Mouse (Mus musculus) left cerebral cortex, postnatal 4 days (tissue): Measurements from ENCODE around the gene Col6a6. TPM values are rescaled to one million over a fixed set of nuclear protein-coding genes. Genes with fewer than 3 reads are reported as not detected.

Experiments
- DNase-seq: peaks from one replicate; pipeline ENCODE4 v3.0.0-alpha.2; 2022
- intact Hi-C: fragments of 180-260 bp; cut with DNase I; formaldehyde crosslinking; loops from one replicate; pipeline ENCODE4 v1.15.1; 2025
- total RNA-seq, 2 experiments: library from RNA; stranded (reverse); gene quantifications; 2 replicates each; pipeline ENCODE4 v1.2.3; 2021

Col6a6 gene
- total RNA-seq, 2 experiments from 2014 or later = 0.22 to 0.42 TPM

DNA sequence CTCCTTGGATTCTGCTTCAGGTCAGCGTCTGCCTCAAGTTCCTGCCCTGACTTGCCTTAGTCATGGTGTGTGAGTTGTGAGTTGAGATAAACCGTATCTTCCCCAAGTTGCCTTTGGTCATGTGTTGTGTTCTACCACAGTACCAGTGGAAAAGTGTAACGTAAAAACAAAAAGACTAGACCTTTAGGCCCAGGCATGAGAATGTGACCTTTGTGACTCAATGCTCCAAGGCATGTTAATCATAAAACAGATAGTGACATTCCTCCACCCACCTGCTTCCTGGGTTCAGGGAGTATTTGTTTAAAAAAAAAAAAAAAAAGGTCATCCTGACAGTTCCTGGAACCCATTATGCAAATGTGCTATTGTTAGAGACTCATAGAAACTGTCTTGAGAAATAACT, 82.1 kb downstream of the Col6a6 start:
- intact Hi-C loops = no loop called here
- DNase-seq = no peak

DNA sequence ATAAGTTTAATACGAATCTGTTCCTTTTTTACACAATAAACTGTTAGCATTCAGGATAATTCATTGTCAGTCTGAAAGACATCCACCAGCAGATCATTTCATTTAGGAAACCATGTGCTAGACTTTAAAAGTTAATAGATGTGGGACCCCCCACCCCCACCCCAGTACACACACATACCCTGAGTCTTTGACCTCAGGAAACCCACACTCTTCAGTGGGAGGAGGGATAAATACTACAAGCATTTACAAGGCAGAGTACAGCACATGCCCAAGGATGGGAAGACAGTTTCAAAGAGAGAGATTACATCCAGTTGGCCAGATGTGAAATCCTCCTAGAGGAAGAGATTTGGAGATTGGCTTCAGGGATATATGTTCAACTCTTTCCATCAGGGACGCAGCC, 87.5 kb downstream of the Col6a6 start:
- DNase-seq = no peak
- intact Hi-C loops = no loop called here

DNA sequence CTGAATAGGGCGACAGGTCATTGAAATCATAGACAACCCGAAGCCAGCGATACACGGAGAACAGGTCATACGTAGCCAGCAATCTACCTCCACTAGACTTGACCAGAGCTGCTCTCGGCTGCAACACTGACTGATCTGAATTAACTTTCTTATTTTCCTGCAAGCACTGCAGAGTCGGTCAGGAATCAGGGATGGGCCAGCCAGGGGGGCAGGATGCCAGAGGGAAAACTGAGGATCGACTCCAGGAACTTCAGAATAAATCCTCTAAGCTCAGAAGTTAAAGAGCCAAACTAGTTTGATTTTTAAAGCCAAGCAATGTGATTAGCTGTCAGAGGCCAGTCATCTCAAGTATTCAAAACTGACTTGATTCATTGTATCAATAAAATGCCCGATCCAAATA, 88.5 kb downstream of the Col6a6 start:
- intact Hi-C loops = no loop called here
- DNase-seq = no peak

DNA sequence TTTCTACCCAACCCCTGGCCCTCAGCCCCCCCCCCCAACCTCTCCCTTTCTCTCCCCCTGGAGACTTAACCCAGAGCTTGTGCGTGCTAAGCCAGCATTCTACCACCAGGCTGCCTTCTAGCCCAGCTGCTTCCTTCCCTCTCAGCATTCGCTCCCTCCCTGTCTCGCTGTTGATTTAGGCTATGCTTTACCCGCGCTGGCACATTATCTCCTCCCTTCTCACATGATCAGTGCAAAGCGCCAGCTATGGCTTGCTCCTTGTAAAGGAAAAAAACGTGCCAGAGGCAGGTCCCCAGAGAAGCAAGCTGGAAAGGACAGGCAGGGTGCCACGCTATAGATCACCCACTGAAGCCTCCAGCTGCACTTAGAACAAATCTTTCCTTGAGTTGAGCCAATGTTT, 90.5 kb downstream of the Col6a6 start:
- intact Hi-C loops = no loop called here
- DNase-seq = no peak

DNA sequence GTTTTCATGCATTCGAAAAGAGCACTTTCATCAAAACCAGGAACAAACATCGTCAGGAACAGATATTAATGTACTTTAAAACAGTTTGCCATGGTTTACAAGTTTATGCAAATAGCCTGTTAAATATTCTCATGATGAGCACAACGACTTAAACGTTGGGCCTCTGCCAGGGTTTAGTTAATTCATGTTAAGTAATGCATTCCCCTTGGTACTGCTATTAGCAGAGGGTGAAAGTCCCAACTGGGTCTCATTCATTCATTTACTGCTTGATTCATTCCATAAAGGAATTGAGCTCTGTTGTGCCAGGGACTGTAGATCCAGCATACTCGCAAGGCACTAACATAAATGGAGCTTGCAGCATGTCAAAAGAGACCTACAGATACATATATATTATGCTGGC, 92.8 kb downstream of the Col6a6 start:
- DNase-seq = no peak
- intact Hi-C loops = no loop called here

DNA sequence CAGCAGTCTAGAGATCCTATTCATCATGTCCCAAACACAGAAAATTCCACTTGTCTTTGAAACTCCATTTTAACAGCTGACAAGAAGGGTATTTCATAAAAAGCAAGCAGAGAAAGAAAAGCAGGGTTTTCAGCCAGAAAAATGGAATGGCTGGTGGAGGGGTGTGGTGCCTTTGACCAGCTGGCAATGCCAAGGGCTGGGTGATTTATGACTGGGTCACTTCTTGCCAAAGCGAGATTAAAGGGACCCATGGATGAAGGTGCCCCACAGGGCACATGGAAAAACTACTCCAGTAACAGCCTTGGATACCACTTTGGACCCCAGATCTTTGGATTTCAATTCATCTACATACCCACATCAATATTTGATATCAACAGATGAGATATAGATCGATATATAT, 93.3 kb downstream of the Col6a6 start:
- intact Hi-C loops = no loop called here
- DNase-seq = no peak

DNA sequence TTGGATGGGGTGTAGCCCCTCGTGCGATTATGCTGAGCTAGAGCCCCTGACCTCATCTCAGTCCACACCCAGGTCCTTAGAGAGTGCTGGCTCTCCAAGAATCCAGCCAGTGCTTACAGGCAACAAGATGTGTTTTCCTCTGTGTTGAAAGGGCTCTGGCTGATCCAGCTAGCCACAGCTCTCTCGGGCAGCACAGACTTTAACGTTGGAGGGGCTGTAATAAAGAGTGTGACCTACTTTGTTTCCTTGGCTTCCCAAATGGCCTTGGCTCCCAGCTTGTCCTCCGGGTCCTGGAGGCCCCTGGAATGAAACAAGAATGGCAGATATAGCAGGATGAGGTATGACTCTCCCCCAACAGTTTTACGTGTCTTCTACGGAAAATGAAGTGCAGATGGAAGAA, 96.0 kb downstream of the Col6a6 start:
- no peak for DNase-seq

DNA sequence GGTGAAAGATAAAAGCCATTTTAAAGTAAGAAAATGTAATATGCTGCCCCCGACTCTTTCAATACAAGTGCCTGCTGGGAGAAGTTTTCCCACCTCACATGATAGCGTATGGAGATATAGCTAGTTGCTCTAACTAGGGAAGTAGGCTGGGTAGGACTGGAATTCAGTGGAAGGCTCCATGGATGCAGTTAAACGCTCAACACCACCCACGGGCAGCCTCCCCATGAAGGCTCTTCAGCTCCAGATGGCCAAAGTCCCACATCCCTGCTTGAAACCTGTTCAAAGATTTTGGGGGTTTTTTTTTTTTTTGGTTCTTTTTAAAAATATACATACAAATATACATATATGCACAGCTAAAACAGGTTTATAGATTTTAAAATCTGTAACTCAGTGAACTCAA, 107.5 kb downstream of the Col6a6 start:
- intact Hi-C loops = no loop called here

More for the DNA sequence above, 96.0 kb downstream of the Col6a6 start:
- intact Hi-C loops = no loop called here

DNA sequence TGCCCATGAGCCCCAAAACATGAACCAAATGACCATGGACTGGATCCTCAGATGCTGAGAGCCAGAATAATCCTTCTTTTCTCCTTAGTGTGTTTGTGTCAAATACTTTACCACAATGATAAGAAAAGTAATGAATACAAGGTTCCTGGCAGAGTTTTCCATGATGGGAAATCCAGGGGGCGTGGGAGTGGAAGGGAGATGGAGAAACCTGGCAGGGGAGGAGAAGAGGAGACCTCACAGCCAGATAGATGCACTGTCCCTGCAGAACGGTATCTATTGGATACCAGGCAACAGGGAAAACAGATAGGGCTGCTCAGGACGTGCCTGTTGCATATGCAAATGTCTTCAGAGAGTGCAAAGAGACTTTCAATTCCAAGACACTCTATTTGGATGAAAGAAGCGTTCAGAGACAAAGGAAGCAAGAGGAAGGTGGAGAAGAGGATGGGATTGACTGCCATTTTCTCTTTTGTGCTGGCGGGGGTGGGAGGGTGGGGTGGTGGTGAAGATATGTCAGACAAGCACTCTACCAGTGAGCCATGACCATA, 108.0 kb downstream of the Col6a6 start:
- no peak for DNase-seq
- intact Hi-C loops = no loop called here

More for the DNA sequence above, 107.5 kb downstream of the Col6a6 start:
- no peak for DNase-seq

DNA sequence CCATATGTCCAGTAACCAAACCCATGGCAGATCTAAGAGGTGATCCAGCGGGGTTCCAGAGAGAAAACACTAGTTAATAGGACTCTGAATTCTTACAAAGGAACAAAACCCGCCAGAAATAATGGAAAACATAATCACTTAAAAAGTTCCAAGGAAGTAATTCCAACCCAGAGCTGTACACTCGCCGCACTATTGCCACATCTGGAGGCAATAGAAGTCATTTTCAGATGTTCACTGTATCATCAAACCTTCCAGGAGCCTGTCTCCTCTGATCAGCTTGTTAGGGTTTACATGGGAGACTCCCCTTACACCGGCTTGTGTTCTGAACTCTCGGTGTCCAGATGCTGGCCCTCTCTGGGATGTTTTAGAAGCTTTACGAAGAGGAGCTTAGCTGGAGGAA, 108.6 kb downstream of the Col6a6 start:
- intact Hi-C loops = no loop called here
- no peak for DNase-seq

DNA sequence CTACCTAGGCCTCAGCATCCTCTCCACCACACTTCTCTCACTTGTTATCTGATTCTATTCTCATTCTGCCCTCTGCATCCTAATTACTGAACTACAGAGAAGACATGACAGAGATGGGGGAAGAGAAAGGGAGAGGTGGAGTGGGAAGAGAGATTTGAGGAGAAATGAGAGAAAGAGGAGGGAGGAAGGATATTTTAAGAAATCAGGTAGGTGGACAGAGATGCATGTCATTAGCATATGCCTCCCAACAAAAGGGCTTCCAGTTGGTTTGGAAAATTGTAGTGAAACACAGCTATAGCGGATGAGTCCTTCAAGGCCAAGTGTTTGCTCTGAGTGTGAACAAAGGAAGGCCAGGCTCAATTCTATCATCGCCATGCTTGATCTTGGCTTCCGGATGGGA, 115.9 kb downstream of the Col6a6 start:
- DNase-seq = no peak
- intact Hi-C loops = no loop called here

DNA sequence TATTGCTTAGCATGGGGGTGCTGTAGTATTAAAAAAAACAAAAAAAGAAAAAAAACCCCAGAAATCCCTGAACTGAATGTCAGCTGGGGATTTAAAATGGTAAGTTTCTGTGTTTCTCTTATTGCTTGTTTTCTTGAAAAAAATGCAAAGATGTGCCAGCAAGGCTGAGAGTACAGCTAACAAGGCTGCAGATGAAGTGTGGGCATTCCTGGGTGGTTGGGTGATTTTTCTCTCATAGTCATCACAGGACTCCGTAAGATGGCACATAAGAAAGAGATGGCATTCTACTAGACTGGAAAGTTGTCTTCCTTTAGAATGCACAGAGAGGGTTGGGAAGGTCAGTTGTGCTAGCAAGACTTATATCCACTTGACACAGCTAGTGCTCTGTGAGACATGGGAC, 122.9 kb downstream of the Col6a6 start:
- no peak for DNase-seq
- intact Hi-C loops = no loop called here

DNA sequence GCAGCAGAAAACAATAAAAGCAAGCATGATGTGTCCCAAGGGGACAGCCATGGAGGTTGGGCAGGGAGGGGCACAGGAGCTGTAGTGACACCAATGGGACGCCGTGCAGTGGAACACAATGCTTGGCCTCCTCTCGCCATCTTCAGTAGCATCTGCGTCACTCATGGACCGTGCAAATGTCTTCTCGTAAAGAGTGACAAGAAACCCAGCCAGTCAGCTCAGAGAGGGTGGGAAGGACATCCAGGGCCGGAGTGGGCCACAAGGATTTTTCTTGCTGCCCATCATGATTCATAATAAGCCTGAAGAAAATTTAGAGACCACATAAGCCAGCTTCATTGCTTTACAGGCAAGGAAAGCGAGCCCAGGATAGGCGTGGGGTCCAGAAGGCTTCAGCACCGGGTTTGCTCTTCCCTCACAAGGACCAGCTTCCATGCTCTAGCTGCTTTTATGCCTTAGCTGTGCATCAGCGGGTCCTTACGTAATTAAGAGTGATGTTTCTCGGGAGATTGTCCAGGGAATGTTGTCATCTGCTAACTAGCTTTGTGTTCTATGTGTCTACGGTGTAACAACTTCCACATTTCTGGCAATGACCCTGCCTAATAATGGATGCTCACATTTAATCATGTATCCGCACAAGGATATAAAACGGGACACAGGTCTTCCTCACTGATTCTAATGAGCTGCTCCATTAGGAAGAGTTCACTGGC, 123.6 kb downstream of the Col6a6 start:
- intact Hi-C loops = no loop called here
- DNase-seq = peak; percentile 17

DNA sequence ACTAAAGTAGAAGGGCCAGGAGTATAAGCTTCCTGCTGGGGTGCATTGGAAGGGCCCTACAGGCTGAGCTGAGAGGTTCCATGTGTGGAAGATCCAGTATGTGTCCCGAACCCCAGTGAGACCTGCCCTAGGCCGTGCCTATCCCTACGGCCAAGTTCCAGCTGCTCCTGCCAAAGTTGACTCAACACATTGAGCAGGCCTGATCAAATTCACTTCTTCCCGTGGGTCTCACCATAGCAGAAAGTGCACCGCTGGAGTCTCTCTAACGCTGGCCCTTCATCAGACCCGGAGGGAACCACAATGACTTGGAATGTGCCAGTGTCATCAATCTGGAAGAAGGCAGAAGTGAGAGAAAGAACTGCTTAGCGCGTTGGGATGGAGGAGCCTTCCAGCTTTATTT, 126.0 kb downstream of the Col6a6 start:
- no peak for DNase-seq
- intact Hi-C loops = no loop called here

DNA sequence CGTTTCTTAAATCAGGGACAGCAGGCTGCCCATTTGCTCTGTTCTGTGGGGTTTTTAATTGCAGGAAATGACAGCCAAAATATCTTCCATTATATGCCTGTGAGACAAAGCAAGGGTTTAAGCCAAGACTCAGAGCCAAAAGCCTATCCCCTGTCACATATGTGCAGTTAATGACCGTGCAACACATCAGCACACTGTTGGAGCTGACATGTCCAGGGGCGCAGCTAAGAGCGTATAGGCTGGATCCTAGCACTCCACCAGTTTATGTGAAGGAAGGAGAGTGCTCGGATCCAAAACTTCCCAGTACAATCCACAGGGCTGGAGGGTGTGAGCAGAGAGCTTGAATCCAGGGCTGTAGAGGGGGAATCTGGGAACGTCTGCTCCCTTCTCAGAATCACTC, 127.3 kb downstream of the Col6a6 start:
- DNase-seq = peak; percentile 14
- intact Hi-C loops = no loop called here

DNA sequence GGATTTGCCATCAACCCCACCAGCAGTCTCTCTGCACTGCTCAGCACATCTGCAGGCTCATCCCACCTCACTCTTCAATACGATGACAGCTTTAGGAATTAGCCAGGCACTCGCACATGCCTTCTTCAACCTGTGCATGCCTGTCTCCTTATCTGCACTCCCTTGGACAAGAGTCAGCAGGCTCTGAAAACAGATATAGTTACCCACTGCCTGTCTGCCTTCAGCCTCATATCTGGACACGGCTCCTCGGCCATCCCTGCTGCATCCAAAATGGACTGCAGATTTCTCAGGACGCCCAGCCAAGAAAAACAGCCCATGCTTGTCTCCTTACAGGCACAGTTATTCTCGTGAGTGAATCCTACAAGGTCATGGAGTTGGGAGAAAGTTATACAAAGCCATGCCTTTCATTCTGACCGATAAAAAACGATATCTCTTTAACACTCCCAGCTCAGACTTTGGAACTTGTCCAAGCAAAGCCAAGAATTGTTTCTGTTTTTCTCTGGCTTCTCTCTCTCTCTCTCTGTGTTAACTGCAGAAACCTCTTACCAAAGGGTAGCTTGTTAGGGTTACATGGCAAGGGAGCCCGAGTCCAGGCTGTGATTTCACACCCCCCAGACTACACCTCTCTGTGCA, 130.1 kb downstream of the Col6a6 start:
- intact Hi-C loops = loop anchor here (10.0 kb wide), 2 partner anchors 157 to 337 kb away; no protein-coding TSS in a partner anchor
- DNase-seq = no peak

DNA sequence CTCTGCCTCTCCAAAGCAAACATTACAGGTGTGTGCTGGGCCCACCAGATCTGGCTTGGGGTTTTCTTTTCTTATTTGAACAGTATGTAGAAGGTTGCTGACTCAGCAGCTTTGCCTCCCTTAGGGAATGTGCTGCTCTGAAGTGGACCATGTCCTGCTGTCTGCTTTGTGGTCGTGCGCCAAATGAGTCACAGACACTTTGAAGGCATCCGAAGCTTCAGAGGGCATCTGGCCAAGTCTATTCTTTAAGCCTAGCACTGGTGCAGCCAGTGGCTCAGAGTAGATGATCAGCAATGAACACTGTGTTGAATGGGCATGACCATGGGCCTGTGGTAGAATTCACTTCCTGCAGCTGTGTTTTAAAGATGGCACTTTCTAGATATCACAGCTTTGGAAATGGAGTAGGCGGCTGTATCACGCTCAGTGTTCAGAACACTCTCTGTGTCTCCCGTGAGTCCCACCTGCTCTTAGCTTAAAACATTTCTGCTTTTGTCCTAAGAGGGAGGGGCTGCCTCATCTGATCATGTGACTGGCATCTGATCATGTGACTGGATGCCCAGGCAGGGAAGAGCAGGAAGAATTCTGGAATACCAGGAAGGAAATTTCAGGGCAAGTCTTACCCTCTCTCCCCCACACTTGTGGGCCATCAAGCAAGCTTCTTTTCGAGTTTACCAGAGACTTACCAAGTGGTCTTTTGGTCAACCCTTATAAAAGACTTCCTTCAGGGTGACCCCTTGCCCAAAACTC, 131.0 kb downstream of the Col6a6 start:
- DNase-seq = peak; percentile 18
- intact Hi-C loops = loop anchor here (10.0 kb wide), 2 partner anchors 158 to 338 kb away; no protein-coding TSS in a partner anchor

DNA sequence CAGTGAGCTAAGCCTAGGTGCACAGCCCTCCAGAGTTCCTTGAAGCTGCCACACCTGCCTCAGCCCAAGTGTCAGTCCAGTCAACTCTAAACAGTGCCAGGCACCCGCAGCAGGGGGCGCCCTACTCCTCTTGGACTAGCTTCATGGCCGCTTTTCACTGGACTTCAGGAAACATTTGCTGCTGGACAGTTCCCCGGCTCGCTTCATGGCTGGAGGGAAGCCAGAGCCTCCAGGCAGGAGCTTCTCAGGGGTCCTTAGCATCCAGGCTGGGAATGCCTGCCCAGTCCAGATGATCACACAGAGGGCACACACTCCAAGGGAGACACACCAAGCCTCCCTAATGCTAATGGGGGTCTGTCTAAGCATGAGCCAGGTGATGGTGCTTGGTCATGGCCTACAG, 134.1 kb downstream of the Col6a6 start:
- intact Hi-C loops = loop anchor here (10.0 kb wide), 2 partner anchors 161 to 341 kb away; no protein-coding TSS in a partner anchor
- DNase-seq = peak; percentile 92

DNA sequence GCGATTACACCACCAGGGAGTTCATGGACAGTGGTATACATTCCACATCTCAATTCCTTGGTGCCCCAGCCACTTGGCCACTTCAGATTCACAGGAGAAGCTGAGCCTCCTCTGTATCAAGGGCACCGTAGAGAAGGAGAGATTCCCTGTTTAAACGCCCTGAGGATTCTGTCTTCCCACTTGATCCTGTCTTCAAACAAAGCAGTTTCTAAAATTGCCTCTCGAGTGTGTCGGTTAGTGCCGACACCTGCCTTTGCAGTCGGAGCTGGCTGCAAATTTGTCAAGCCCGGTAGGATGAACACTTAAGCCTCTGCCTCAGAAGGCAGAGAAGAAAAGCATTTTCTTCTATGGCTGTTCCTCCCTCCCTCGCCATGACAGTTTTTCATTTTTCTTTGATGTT, 134.9 kb downstream of the Col6a6 start:
- no peak for DNase-seq
- intact Hi-C loops = loop anchor here (10.0 kb wide), 2 partner anchors 162 to 342 kb away; no protein-coding TSS in a partner anchor

DNA sequence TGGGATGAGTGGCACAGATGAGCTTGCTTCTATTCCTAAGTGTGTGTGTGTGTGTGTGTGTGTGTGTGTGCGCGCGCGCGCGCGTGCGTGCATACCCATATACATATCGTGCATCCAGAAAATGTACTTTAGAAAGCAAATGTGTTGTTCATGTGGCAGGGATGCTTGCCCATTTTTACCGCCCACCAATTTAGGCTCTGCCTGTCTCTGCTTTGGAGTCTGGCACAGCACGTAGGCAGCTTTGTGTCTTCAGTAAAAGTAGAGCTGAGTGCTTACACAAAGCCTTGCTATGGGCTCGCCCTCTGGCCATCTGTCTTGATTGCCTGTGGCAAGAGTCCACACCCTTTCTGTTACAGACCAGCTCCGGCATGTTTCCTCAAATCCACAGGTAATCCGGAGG, 135.5 kb downstream of the Col6a6 start:
- no peak for DNase-seq
- intact Hi-C loops = loop anchor here (10.0 kb wide), 2 partner anchors 162 to 342 kb away; no protein-coding TSS in a partner anchor

DNA sequence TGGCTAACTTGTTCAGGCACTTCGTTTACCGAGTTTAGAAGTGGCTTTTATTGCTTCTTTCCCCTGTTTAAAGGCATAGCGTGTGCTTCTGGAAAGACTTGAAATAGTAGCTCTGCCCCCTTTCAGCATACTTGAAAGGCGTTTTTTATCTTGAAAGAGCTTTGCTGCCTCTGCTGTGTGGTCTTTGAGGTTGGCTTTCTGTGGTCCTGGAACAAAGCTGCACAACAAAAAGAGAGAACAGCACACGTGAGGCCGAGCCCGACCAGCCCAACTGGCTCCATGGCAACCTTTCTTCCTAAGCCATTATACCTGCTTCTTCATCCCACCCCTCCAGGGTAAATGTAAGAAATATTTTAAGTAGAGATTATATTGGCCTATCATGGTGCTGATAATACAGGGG, 138.5 kb downstream of the Col6a6 start:
- intact Hi-C loops = no loop called here
- no peak for DNase-seq
